Mouse (Mus musculus): ENCODE measurements around the gene Gnmt. TPM values are rescaled to one million over a fixed set of nuclear protein-coding genes. Genes with fewer than 3 reads are reported as not detected.

The Gnmt gene
- polyA plus RNA-seq, 1 experiment from 2014 or later: 0.88 TPM

GRCm38 (mm10) chr17:46727271-46727670, 1.7 kb downstream of the Gnmt start:
- no peak for DNase-seq (ENCODE audit: low spot score)

GRCm38 (mm10) chr17:46725731-46726645, 3.0 kb downstream of the Gnmt start:
- Histone ChIP-seq H3K4me1 (replicated peaks; ENCODE audit: control insufficient read depth, insufficient read depth, low read length) (no peaks in the 10 kb centered on the region), H3K27ac (no peak overlapping the region), H3K27me3 (ENCODE audit: control insufficient read depth, insufficient read depth, low read length) (0 out of 2 replicates have a peak, but pooled peaks cover 5% of the 10 kb centered on the region), H3K36me3 (replicated peaks; ENCODE audit: control insufficient read depth, insufficient read depth) (peaks cover 28% of the 10 kb centered on the region), H3K4me3 (replicated peaks; ENCODE audit: low read length) (no peak overlapping the region), H3K9ac (no peak overlapping the region), H3K9me3 (ENCODE audit: control insufficient read depth, low read length) (no peaks in the 10 kb centered on the region), H3K4me2 (replicated peaks) (no peak overlapping the region)
- DNase-seq (ENCODE audit: low spot score) (no peak), ATAC-seq (ENCODE audit: low FRiP score) (no peak)
- 93% methylated on average over 26 of the region's 26 CpGs for WGBS

More at GRCm38 (mm10) chr17:46727271-46727670, 1.7 kb downstream of the Gnmt start:
- Histone ChIP-seq H3K27ac (no peak overlapping the region), H3K27me3 (ENCODE audit: control insufficient read depth, insufficient read depth, low read length) (0 out of 2 replicates have a peak, but pooled peaks cover 5% of the 10 kb centered on the region), H3K4me3 (replicated peaks; ENCODE audit: low read length) (no peak overlapping the region), H3K4me1 (replicated peaks; ENCODE audit: control insufficient read depth, insufficient read depth, low read length) (no peaks in the 10 kb centered on the region), H3K4me2 (replicated peaks) (no peak overlapping the region), H3K9me3 (ENCODE audit: control insufficient read depth, low read length) (no peaks in the 10 kb centered on the region), H3K9ac (no peak overlapping the region), H3K36me3 (replicated peaks; ENCODE audit: control insufficient read depth, insufficient read depth) (peaks cover 16% of the 10 kb centered on the region)
- no peak for ATAC-seq (ENCODE audit: low FRiP score)
- WGBS: 91% methylated on average over 11 of the region's 11 CpGs

- 49% methylated on average over 9 of the region's 9 CpGs for WGBS
- H3K36me3 ChIP-seq (replicated peaks; ENCODE audit: control insufficient read depth, insufficient read depth): peaks cover 34% of the 10 kb centered on the region
- H3K9ac ChIP-seq: no peak overlapping the region
- DNase-seq (ENCODE audit: low spot score) (no peak), ATAC-seq (ENCODE audit: low FRiP score) (0 out of 2 replicates have a peak, but pooled peaks have one; percentile 21)
- H3K4me1 ChIP-seq (replicated peaks; ENCODE audit: control insufficient read depth, insufficient read depth, low read length): no peaks in the 10 kb centered on the region
- H3K9me3 ChIP-seq (ENCODE audit: control insufficient read depth, low read length): no peaks in the 10 kb centered on the region
- no peak overlapping the region for H3K4me2 ChIP-seq (replicated peaks)
- H3K27ac ChIP-seq: no peak overlapping the region
- H3K27me3 ChIP-seq (ENCODE audit: control insufficient read depth, insufficient read depth, low read length): 0 out of 2 replicates have a peak, but pooled peaks cover 5% of the 10 kb centered on the region
- no peak overlapping the region for H3K4me3 ChIP-seq (replicated peaks; ENCODE audit: low read length)
Observed at GRCm38 (mm10) chr17:46725273-46725672, 3.7 kb downstream of the Gnmt start.

GRCm38 (mm10) chr17:46724477-46725084, 4.4 kb downstream of the Gnmt start:
- Histone ChIP-seq H3K4me1 (replicated peaks; ENCODE audit: control insufficient read depth, insufficient read depth, low read length) (no peaks in the 10 kb centered on the region), H3K9me3 (ENCODE audit: control insufficient read depth, low read length) (no peaks in the 10 kb centered on the region), H3K27ac (no peak overlapping the region), H3K4me2 (replicated peaks) (no peak overlapping the region), H3K9ac (no peak overlapping the region), H3K36me3 (replicated peaks; ENCODE audit: control insufficient read depth, insufficient read depth) (peaks cover 37% of the 10 kb centered on the region), H3K27me3 (ENCODE audit: control insufficient read depth, insufficient read depth, low read length) (0 out of 2 replicates have a peak, but pooled peaks cover 5% of the 10 kb centered on the region), H3K4me3 (replicated peaks; ENCODE audit: low read length) (no peak overlapping the region)
- ATAC-seq (ENCODE audit: low FRiP score) (no peak), DNase-seq (ENCODE audit: low spot score) (no peak)
- 87% methylated on average over 20 of the region's 20 CpGs for WGBS

- WGBS: 88% methylated on average over 7 of the region's 7 CpGs
- H3K36me3 ChIP-seq (replicated peaks; ENCODE audit: control insufficient read depth, insufficient read depth): peaks cover 50% of the 10 kb centered on the region
Observed at GRCm38 (mm10) chr17:46721077-46721476, 7.9 kb downstream of the Gnmt start.

GRCm38 (mm10) chr17:46714756-46715481, 14.0 kb downstream of the Gnmt start:
- Histone ChIP-seq H3K4me2 (replicated peaks) (no peak overlapping the region), H3K9me3 (ENCODE audit: control insufficient read depth, low read length) (no peaks in the 10 kb centered on the region), H3K36me3 (replicated peaks; ENCODE audit: control insufficient read depth, insufficient read depth) (peaks cover 36% of the 10 kb centered on the region), H3K27ac (no peak overlapping the region), H3K9ac (no peak overlapping the region), H3K27me3 (ENCODE audit: control insufficient read depth, insufficient read depth, low read length) (no peaks in the 10 kb centered on the region), H3K4me1 (replicated peaks; ENCODE audit: control insufficient read depth, insufficient read depth, low read length) (peaks cover 13% of the 10 kb centered on the region), H3K4me3 (replicated peaks; ENCODE audit: low read length) (no peak overlapping the region)
- 95% methylated on average over 11 of the region's 11 CpGs for WGBS
- no peak for DNase-seq (ENCODE audit: low spot score)
- ATAC-seq (ENCODE audit: low FRiP score): no peak

More at GRCm38 (mm10) chr17:46721077-46721476, 7.9 kb downstream of the Gnmt start:
- Histone ChIP-seq H3K9ac (no peak overlapping the region), H3K4me1 (replicated peaks; ENCODE audit: control insufficient read depth, insufficient read depth, low read length) (no peaks in the 10 kb centered on the region), H3K27me3 (ENCODE audit: control insufficient read depth, insufficient read depth, low read length) (no peaks in the 10 kb centered on the region), H3K4me3 (replicated peaks; ENCODE audit: low read length) (no peak overlapping the region), H3K27ac (no peak overlapping the region), H3K4me2 (replicated peaks) (no peak overlapping the region), H3K9me3 (ENCODE audit: control insufficient read depth, low read length) (no peaks in the 10 kb centered on the region)
- no peak for DNase-seq (ENCODE audit: low spot score)
- no peak for ATAC-seq (ENCODE audit: low FRiP score)

- DNase-seq (ENCODE audit: low spot score): no peak
- H3K36me3 ChIP-seq (replicated peaks; ENCODE audit: control insufficient read depth, insufficient read depth): peaks cover 36% of the 10 kb centered on the region
- no peak overlapping the region for H3K4me3 ChIP-seq (replicated peaks; ENCODE audit: low read length)
- 89% methylated on average over 9 of the region's 9 CpGs for WGBS
- no peak overlapping the region for H3K4me2 ChIP-seq (replicated peaks)
- H3K9ac ChIP-seq: no peak overlapping the region
- no peaks in the 10 kb centered on the region for H3K9me3 ChIP-seq (ENCODE audit: control insufficient read depth, low read length)
- H3K4me1 ChIP-seq (replicated peaks; ENCODE audit: control insufficient read depth, insufficient read depth, low read length): peaks cover 13% of the 10 kb centered on the region
- H3K27me3 ChIP-seq (ENCODE audit: control insufficient read depth, insufficient read depth, low read length): no peaks in the 10 kb centered on the region
- no peak overlapping the region for H3K27ac ChIP-seq
- no peak for ATAC-seq (ENCODE audit: low FRiP score)
Observed at GRCm38 (mm10) chr17:46713849-46714248, 15.1 kb downstream of the Gnmt start.

- Histone ChIP-seq H3K36me3 (replicated peaks; ENCODE audit: control insufficient read depth, insufficient read depth) (peaks cover 36% of the 10 kb centered on the region), H3K27ac (no peak overlapping the region), H3K9ac (peak overlapping the region; percentile 88), H3K4me3 (replicated peaks; ENCODE audit: low read length) (peak overlapping the region; percentile 97), H3K9me3 (ENCODE audit: control insufficient read depth, low read length) (no peaks in the 10 kb centered on the region), H3K27me3 (ENCODE audit: control insufficient read depth, insufficient read depth, low read length) (no peaks in the 10 kb centered on the region), H3K4me1 (replicated peaks; ENCODE audit: control insufficient read depth, insufficient read depth, low read length) (peaks cover 13% of the 10 kb centered on the region), H3K4me2 (replicated peaks) (peak overlapping the region; percentile 99)
- DNase-seq (ENCODE audit: low spot score) (no peak), ATAC-seq (ENCODE audit: low FRiP score) (no peak)
- 81% methylated on average over 7 of the region's 7 CpGs for WGBS
Observed at GRCm38 (mm10) chr17:46712442-46712841, 16.5 kb downstream of the Gnmt start.
